Mouse (Mus musculus): ENCODE measurements around the gene Gm10065. TPM values are rescaled to one million over a fixed set of nuclear protein-coding genes. Genes with fewer than 3 reads are reported as not detected.
"Not testable (repeated sequence)": the region's sequence is repeated elsewhere in the genome, so short reads cannot be mapped to it uniquely, and the experiment has no call there.

Gene Gm10065
- not detected in 3 replicates for total RNA-seq (2017)

- peak; percentile 47; the same call in 1 of the 2 replicates for ATAC-seq (replicated peaks; ENCODE audit: insufficient number of reproducible peaks, low FRiP score, low TSS enrichment, poor library complexity, severe bottlenecking)
Measured at GRCm38 (mm10) chr13:21478759-21479670, at the start of gene Gm10065, which contains the start of gene Zkscan4. Gm10065 (minus strand) TSS chr13:21479441. Zkscan4 (plus strand) TSS chr13:21478907.

- peak; percentile 92 for ATAC-seq (replicated peaks; ENCODE audit: insufficient number of reproducible peaks, low FRiP score, low TSS enrichment, poor library complexity, severe bottlenecking)
Measured at GRCm38 (mm10) chr13:21506221-21506649, 27.0 kb upstream of the Gm10065 start.

- no peak for ATAC-seq (replicated peaks; ENCODE audit: insufficient number of reproducible peaks, low FRiP score, low TSS enrichment, poor library complexity, severe bottlenecking)
Measured at GRCm38 (mm10) chr13:21502296-21502695, 23.1 kb upstream of the Gm10065 start.

- ATAC-seq (replicated peaks; ENCODE audit: insufficient number of reproducible peaks, low FRiP score, low TSS enrichment, poor library complexity, severe bottlenecking), result not testable (repeated sequence)
Measured at GRCm38 (mm10) chr13:21501182-21501581, 21.9 kb upstream of the Gm10065 start, which contains the start of gene Gm11273. Gm11273 (minus strand) TSS chr13:21501418.

- ATAC-seq (replicated peaks; ENCODE audit: insufficient number of reproducible peaks, low FRiP score, low TSS enrichment, poor library complexity, severe bottlenecking), result no peak
Measured at GRCm38 (mm10) chr13:21495080-21495479, 15.8 kb upstream of the Gm10065 start, which contains the start of gene AK157302. AK157302 (plus strand) TSS chr13:21495223.

- ATAC-seq (replicated peaks; ENCODE audit: insufficient number of reproducible peaks, low FRiP score, low TSS enrichment, poor library complexity, severe bottlenecking), result no peak
Measured at GRCm38 (mm10) chr13:21492847-21493246, 13.6 kb upstream of the Gm10065 start.

- no peak for ATAC-seq (replicated peaks; ENCODE audit: insufficient number of reproducible peaks, low FRiP score, low TSS enrichment, poor library complexity, severe bottlenecking)
Measured at GRCm38 (mm10) chr13:21486881-21487280, 7.6 kb upstream of the Gm10065 start.

- no peak for ATAC-seq (replicated peaks; ENCODE audit: insufficient number of reproducible peaks, low FRiP score, low TSS enrichment, poor library complexity, severe bottlenecking)
Measured at GRCm38 (mm10) chr13:21472427-21472826, 6.8 kb downstream of the Gm10065 start.

- ATAC-seq (replicated peaks; ENCODE audit: insufficient number of reproducible peaks, low FRiP score, low TSS enrichment, poor library complexity, severe bottlenecking), result no peak
Measured at GRCm38 (mm10) chr13:21469097-21469496, 10.1 kb downstream of the Gm10065 start.

- ATAC-seq (replicated peaks; ENCODE audit: insufficient number of reproducible peaks, low FRiP score, low TSS enrichment, poor library complexity, severe bottlenecking), result peak; percentile 98
Measured at GRCm38 (mm10) chr13:21468061-21469019, 10.9 kb downstream of the Gm10065 start, which contains the start of gene Nkapl. Nkapl (minus strand) TSS chr13:21468509.

GRCm38 (mm10) chr13:21467336-21467735 is 11.9 kb downstream of the Gm10065 start:
- ATAC-seq (replicated peaks; ENCODE audit: insufficient number of reproducible peaks, low FRiP score, low TSS enrichment, poor library complexity, severe bottlenecking), result no peak

GRCm38 (mm10) chr13:21462516-21462915 is 16.7 kb downstream of the Gm10065 start:
- not testable (repeated sequence) for ATAC-seq (replicated peaks; ENCODE audit: insufficient number of reproducible peaks, low FRiP score, low TSS enrichment, poor library complexity, severe bottlenecking)

GRCm38 (mm10) chr13:21456347-21456746 is 22.9 kb downstream of the Gm10065 start:
- ATAC-seq (replicated peaks; ENCODE audit: insufficient number of reproducible peaks, low FRiP score, low TSS enrichment, poor library complexity, severe bottlenecking), result no peak

- ATAC-seq (replicated peaks; ENCODE audit: insufficient number of reproducible peaks, low FRiP score, low TSS enrichment, poor library complexity, severe bottlenecking), result no peak
Measured at GRCm38 (mm10) chr13:21454133-21454532, 25.1 kb downstream of the Gm10065 start.

- peak; percentile 97 for ATAC-seq (replicated peaks; ENCODE audit: insufficient number of reproducible peaks, low FRiP score, low TSS enrichment, poor library complexity, severe bottlenecking)
Measured at GRCm38 (mm10) chr13:21453449-21453848, 25.8 kb downstream of the Gm10065 start, which contains the start of gene Zscan26. Zscan26 (minus strand) TSS chr13:21453730.

- no peak for ATAC-seq (replicated peaks; ENCODE audit: insufficient number of reproducible peaks, low FRiP score, low TSS enrichment, poor library complexity, severe bottlenecking)
Measured at GRCm38 (mm10) chr13:21453042-21453441, 26.2 kb downstream of the Gm10065 start.

- ATAC-seq (replicated peaks; ENCODE audit: insufficient number of reproducible peaks, low FRiP score, low TSS enrichment, poor library complexity, severe bottlenecking), result no peak
Measured at GRCm38 (mm10) chr13:21447856-21448614, 31.2 kb downstream of the Gm10065 start.

- ATAC-seq (replicated peaks; ENCODE audit: insufficient number of reproducible peaks, low FRiP score, low TSS enrichment, poor library complexity, severe bottlenecking), result 0 out of 2 replicates have a peak, but pooled peaks have one; percentile 56
Measured at GRCm38 (mm10) chr13:21446796-21447195, 32.4 kb downstream of the Gm10065 start.

Measured in monocyte, adult 5-6 weeks (primary cell).